Mouse (Mus musculus): Measurements from ENCODE around the gene Rai2.

Rai2 gene

GRCm38 (mm10) chrX:161716865-161717763 lies at the start of gene Rai2:
Gene Rai2 (plus strand): TSS chrX:161717069.
- no peak for DNase-seq (ENCODE audit: low spot score in 2 of 2)

DNA sequence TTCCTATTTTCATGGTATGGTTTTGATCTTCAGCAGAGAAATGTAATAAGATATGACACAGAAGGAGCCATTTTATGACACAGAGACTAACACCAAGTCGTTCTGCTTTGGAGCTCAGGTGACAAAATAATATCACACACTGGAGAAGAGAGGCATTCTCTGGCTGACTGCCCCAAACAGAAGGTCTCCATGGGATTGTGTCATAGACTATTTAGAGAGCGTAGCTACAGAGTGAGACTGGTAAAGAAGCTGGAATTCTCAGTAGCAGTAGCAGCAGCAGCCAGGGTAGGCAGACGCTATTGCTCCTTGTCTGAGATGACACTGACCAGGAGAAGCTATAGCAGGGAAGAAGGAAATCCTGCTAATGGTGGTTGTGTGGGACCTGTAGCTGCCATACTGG lies 27.5 kb upstream of the Rai2 start:
- DNase-seq (ENCODE audit: low spot score in 2 of 2), result no peak

GRCm38 (mm10) chrX:161716503-161716864 lies 385 bp upstream of the Rai2 start:
- no peak for DNase-seq (ENCODE audit: low spot score in 2 of 2)

DNA sequence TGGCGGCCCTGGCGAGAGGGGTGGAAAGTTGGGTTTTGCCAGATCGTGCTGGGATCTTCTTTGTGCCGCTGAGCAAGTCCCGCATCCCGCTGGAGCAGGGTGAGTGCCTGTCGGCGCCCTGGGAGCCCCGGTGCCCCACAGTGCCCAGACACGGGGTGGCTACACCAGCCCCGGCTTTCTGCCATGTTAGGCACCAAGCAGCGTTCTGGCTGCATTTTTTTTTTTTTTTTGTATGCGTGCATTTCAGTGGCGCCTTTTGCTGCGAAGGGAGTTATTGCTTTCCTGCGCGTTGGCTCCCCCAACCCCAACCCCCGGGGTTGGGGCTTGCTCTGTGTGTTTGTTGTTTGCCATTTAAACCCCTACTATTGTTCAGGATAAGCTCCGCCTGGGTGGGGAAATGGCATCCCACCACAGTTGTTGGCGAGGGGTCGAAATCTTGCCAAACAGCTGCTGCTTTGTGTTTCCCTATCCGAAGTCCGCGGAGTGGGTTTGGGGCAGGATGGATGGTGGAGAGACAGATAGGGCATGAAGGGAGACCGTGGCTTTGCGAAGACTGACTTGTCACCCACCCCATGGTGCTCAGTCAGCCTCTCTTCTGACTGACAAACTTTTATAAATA lies 1.0 kb downstream of the Rai2 start:
- DNase-seq (ENCODE audit: low spot score in 2 of 2), result no peak

GRCm38 (mm10) chrX:161718548-161718947 lies 1.7 kb downstream of the Rai2 start:
- DNase-seq (ENCODE audit: low spot score in 2 of 2), result no peak

GRCm38 (mm10) chrX:161721082-161721481 lies 4.2 kb downstream of the Rai2 start:
- DNase-seq (ENCODE audit: low spot score in 2 of 2), result no peak

- no peak for DNase-seq (ENCODE audit: low spot score in 2 of 2)
These were observed 6.5 kb downstream of the Rai2 start for GRCm38 (mm10) chrX:161723391-161723808.

- DNase-seq (ENCODE audit: low spot score in 2 of 2), result no peak
These were observed 9.4 kb downstream of the Rai2 start for GRCm38 (mm10) chrX:161726257-161726656.

DNA sequence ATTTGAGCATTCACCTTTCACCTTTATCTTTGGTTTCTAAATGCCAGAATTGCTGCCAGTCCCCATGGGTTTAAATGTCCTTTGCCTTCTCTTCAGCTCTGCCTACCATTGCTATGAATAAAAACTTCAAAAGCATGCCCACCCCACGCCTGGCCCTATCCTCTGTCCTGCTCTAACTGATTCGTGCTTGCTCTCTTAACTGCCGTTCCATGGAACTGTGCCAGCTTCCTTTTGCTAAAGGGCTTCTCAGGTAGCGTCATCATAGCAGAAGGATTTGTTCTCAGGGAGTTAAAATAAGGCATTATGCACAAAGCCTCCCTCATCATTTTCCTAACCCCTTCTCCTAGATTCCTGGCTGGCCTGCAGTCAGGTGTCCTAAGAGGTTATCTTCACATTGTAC lies 11.6 kb downstream of the Rai2 start:
- no peak for DNase-seq (ENCODE audit: low spot score in 2 of 2)

DNA sequence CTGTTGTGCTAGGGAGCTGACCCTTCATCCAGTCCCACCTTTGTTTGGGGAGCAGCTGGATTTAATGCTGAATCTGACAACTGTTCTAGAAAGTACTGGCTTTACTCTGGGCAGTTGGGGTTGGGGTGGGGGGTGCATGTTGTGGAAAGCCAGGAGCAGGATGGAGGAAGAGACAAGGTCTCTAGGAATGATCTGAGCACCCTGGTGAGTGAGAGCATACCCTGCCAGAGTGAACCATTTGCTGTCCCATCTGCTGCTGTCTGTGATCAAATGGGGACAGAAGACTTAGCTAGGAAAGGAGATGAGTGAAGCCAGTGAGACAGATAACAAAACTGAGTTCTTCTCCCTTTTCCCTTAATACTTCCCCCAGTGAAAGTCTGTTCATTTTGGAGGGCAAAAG lies 13.2 kb downstream of the Rai2 start:
- DNase-seq (ENCODE audit: low spot score in 2 of 2), result no peak

DNA sequence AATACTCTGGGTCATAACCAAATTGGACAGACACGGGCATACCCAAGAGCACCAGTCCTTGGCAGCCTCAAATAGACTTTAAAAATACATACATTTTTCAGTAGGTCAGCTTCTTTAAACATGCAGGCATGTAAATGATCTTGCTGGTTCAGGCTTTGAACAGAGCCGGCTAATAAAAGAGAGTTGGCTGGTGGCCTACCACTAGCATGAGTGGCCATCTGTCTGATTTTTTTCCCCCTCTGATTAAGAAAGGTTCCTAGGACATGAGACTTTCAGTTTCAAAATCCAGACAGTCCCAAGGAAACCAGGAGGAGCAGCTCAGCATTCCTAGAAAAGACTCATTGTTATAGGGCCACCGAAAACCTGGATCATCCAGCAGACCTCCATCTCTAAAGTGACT lies 15.0 kb downstream of the Rai2 start:
- no peak for DNase-seq (ENCODE audit: low spot score in 2 of 2)

DNA sequence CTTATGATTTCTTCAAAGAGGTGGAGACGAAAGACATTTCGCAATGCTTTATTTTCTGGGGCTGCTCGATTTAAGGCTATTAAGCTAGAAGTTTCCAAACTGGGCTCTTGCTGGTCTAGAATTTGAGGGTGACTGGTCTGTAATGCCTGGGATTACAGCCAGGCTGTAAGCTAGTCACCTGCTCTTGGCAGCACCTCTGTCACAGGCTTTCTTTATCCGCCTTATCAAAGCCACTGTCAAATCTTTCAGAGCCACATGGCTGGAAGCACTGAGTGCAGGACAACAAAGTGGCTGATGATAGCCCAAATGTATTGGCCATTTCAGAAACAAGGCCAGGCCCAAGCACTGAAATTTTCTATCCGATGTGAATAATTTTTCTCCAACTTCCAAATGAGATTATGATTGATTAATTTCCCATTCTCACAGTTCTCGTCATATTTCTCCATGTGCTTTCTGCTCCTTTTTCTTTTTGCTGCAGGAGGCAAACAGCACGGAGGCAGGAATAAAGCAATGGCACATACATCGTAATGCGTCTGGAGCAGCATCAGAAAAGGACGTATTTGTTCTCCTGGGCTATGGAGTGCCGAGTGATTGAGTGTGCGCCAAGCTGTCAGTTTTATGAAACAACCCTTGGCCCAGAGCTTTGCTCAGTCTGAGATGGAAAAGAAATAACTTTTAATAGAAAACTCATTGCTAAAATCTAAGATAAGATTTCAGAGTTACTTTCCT lies 16.9 kb downstream of the Rai2 start:
- DNase-seq (ENCODE audit: low spot score in 2 of 2), result no peak

GRCm38 (mm10) chrX:161734310-161734676 lies 17.4 kb downstream of the Rai2 start:
- no peak for DNase-seq (ENCODE audit: low spot score in 2 of 2)

GRCm38 (mm10) chrX:161739374-161739773 lies 22.5 kb downstream of the Rai2 start:
- no peak for DNase-seq (ENCODE audit: low spot score in 2 of 2)

DNA sequence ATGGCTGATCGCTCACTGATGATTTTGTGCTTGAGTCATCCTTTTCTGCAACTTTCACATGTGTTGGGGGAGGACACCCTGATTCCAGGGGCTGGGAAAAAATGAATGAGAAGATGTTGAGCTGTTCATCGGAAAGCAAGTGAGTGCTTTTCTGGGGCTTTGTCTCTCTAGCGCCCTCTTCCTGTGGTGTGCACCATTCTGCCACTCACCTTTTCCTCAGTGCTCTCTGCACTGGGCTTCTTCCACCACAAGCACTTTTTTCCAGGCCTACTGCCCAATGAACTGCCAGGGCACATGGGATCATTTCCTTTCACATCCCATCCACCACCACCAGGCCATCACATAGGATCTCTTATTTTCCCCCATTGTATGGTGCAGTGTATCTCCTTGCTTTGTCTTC lies 26.2 kb downstream of the Rai2 start:
- no peak for DNase-seq (ENCODE audit: low spot score in 2 of 2)

DNA sequence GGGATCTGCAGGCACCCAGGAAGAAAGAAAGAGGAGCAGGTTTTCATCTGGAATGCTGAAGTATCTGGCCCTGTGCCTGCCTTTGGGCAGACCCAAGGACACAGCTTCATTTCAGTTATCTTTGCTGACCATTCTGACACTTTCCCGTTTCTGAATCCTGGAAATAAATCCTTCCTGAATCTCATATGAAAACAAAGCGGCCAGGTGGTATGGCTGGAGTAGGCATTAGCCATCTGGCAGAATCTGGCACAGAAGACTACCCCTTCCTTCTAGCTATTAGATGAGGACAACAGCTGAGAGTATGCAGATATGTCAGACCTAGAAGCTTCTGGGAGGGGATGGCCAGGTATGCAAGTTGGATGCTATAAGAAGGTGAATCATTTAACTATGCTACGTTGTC lies 28.4 kb downstream of the Rai2 start:
- DNase-seq (ENCODE audit: low spot score in 2 of 2), result no peak

DNA sequence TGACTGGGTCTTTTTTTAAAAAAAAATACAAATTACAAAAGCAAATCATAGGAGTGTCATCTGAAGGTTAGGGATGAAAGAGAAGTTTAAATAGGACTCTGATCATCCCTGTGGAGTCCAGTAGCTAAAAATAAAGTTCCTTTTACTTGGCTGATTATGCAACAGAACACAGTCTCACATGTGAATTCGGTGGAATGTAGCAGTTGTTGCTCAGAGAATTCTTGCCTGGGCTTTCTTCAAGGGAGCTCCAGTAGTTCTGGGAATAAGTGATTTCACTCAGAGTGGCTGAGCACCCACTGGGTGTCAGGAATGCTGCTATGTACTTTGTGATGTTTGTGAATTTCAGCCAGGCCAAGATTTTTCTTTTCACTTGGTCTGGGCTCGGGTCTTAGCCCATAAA lies 30.5 kb downstream of the Rai2 start:
- no peak for DNase-seq (ENCODE audit: low spot score in 2 of 2)

GRCm38 (mm10) chrX:161753514-161753913 lies 36.6 kb downstream of the Rai2 start:
- no peak for DNase-seq (ENCODE audit: low spot score in 2 of 2)

GRCm38 (mm10) chrX:161776321-161776962 lies 59.6 kb downstream of the Rai2 start:
- no peak for DNase-seq (ENCODE audit: low spot score in 2 of 2)

DNA sequence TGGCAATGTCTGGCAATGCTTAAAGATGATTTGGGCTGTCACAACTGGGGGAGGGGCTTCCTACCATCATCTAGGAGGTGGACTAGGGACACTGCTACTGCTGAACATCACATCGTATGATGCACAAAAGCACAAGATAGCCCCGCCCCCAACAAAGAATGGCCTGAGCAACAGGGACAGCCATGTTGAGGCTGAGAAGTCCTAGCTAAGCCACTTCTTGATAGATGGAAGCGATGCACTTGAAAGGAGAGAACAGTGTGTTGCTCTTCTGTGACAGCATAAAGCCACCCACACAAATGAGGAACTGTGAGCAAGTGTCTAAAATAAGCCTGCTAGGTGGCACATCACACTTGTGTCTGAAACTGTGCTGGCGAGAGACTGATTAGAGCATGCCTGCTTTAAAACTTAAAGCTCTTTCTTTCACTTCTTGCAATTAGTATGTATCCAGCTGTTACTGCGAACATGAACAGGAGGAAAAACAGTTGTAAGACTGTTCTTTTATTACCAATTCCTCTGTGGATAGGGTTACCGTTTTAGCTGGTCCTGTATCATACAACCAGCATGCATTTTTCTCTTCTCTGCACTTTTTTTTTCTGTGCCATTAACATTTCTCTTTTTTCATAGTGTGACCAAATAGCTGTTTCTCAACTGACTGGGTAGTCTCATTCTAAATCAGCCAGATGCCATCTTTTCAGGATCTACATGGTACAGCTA lies 63.6 kb downstream of the Rai2 start:
- no peak for DNase-seq (ENCODE audit: low spot score in 2 of 2)

- no peak for DNase-seq (ENCODE audit: low spot score in 2 of 2)
These were observed 73.3 kb downstream of the Rai2 start for GRCm38 (mm10) chrX:161790182-161790581.

DNA sequence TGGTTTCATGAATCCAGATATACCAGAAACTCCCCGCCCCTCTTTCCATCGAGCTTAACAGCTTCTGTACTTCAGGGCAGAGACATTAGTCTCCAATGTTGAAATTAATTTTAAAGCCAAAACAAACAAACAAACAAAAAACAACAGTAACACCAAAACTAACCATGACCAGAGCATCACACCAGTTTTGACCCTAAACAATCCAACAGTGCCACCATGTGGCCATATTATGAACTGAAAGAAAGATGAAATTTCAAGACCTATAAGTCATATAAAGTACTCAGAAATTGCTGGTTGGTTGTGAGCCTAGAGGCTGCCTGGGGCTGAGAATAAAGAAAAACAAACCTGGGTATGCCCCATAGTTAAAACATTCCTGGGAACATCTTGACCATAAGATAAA lies 109.3 kb downstream of the Rai2 start:
- DNase-seq (ENCODE audit: low spot score in 2 of 2), result peak in 1 of 2 experiments; percentile 6
